Mouse (Mus musculus) induced T-regulatory cell, adult 2 months (primary cell): Measurements from ENCODE around the gene Zgrf1.

Experiments used
- DNase-seq: peaks from one replicate; pipeline ENCODE4 v3.0.0-alpha.2; 2012; ENCODE audit warnings: low read depth

Zgrf1 gene

DNA sequence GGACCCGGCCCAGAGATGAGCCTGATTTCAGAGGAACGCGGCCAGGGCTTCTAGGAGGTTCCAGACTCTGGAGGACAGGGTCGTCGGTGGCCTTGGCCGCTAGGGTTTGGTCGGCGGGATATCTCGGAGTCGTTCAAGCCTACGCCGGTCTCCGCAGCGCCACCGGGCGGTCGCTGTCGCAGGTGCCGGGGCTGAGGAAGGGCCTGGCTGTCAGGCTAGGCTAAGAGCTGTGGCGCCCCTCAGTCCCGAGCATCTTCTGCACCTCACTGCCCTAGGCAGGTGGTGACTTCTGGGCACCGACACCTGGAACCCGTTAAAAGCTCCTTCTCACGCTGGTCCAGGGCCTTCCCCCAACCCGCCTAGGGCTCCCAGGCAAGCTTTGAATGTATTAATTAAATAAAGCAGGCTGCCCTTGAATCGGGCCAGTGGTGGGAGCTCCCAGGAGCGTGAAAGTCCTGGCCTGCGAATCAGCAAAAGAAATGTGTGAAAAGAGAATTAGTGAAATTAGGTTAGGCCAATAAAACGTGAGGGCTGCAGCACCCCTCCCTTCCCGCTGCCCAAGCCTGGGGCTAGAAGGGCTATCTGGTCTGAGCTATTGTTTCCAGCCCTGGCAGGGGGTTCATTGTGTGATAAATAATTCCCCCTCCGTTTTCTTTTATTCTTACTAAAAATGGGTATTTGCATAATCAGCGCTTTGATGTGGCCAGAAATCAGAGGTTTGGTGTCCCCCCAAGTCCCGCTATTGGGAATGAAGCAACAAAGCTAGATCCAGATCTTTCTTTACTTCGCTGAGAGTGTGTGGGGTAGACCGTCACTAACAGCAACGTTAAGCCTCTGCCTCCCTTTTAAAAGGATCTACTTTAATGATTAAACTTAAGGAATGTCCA, 86.8 kb downstream of the Zgrf1 start:
- peak; percentile 60 for DNase-seq

DNA sequence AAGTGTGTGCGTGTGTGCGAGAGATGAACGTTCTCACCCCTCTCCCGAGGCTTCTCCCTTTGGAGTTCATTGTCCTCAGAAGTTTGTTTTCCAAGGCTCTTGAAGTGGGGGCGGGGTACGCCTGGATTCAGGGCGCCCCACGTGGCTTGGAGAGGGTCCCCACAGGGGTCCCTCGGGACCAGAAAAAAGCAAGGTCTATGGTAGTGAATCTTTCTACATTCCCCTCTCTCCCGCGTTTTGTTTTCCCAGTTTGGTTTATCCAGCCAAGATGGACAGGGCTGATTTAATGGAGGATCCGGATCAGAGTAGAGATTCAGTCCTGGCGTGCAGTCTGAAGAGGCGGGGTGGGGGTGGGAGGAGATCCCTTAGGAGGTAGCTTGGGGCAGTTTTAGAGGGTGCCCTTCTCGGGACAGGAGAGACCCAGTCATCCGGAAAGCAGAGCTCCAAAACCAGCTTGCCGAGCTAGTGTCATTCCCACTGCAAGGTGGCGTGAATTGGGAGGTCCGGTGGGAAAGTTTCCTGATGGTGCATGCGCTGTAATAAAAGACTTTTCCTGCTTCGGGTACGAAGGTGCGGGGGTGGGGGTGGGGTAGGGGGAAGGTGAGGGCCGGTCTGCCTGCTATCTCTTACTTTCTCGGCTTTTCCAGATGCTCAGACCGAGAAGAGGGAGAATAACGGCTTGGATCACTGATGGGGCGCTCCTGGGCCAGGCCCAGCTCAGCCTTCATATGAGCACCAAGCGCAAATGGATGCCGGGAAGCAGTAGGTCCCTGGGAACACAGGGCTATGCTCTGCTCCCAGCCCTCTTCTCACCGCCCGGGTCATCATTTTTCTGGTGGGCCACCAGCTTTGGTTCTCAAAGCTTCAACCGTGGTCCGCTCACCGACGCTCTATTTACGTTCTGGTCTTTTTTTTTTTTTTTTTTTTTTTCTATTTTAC, 87.7 kb downstream of the Zgrf1 start:
- no peak for DNase-seq

DNA sequence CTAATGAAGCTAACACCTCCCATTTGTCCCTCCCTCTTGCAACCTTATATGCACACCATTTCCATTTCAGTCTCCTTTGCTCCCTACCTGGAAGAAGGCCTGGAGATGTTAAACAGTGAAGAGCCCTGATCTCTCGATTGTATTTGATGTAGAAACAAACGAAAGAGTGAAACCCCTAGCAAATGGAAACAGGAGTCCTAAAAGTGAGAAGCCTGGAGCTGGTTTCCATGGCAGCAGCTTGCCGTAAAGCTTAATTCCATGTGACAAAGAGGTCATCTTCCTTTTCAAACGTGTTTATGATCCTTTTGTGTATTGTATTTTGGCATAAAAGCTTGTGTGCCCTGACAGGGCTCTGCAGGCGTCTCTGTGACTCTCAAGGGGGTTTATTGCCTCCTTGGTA, 88.9 kb downstream of the Zgrf1 start:
- no peak for DNase-seq

DNA sequence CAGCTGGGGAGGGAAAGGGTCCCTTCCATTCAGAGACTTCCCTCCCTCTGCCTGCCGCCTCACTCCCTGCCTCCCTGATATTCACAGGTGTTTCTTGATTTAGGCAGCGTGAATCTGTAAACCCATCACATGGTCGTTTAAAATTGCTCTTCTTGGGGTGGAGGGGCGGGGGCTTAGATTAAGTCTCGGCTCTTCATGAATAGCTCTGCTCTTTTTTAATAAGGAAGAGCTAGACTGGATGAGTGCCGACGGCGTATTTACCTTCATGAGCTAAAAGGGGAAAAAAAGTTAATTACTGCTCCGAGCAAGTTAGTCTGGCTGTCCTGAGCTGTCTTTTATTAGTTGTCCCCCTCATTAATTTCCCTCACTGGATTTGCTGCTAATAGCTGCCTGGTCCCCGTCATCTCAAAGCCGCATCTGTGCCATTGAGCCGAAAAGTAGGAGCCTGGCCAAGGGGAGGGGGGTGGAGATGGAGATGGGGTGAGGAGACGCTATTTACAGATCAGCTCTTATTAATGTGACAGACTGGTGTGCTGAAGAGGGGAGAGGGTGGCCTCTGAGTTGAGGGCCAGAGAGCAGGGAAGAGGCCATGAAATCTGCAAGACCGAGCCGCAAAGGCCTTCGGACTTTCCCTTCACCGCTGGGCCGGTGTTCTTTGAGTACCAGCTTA, 93.0 kb downstream of the Zgrf1 start:
- DNase-seq: no peak

DNA sequence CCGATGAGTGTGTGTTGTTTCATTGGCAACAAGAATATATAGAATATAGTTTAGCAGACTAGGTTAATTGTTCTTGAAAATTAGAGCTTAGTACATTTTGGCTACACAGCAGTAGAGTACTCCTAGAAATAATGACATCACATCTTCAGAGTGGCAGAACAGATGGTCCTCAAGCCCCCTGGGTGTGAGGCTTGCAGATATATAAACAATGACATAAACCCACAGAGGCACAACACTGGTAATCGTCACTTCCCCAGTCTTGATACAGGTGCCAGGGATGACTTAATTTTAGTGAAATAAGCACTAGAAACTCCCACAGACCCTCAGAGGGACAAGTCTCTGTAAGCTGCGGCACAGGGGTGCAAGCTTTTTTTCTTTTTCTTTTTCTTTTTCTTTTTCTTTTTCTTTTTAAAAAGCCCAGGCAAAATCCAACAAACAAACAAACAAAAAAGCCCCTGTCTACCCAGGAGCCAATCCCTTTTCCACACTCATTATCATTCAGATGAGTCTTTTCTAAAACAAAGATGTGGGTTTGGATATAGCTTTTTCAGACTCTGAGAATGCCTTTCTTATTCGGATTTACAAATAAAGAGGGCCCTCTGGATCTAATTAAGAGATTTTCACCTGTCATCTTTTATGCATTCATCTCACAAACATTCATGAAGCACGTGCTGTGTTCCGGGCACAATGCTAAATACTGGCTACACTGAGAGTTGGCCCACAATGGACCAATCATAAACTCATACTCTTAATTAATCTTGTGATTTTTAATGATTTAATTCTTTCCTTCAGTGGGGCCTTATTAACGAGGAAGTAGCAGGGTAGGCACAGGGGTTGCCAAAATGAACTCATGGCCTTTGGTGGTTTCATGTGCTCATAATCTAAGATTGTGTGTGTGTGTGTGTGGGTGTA, 98.7 kb downstream of the Zgrf1 start:
- DNase-seq: no peak

DNA sequence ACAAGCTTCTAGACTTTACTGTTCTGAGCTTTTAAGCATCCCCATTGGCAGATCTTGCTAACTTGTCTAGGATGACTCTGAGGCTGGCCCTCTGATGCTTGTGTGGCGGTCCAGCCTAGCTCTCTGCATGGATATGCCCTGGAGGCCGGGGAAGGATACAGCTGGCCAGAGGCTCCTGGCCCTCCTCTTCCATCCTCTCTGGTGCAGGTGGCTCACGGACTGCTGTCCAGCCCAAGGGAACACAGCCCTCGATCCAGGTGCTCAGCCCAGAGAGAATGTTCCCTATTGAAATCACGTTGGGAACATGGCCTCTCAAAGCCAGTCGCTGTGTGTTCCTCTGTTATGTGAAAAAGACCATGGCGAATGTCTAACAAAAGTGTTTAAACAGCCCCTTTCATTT, 107.4 kb downstream of the Zgrf1 start:
- DNase-seq: no peak

DNA sequence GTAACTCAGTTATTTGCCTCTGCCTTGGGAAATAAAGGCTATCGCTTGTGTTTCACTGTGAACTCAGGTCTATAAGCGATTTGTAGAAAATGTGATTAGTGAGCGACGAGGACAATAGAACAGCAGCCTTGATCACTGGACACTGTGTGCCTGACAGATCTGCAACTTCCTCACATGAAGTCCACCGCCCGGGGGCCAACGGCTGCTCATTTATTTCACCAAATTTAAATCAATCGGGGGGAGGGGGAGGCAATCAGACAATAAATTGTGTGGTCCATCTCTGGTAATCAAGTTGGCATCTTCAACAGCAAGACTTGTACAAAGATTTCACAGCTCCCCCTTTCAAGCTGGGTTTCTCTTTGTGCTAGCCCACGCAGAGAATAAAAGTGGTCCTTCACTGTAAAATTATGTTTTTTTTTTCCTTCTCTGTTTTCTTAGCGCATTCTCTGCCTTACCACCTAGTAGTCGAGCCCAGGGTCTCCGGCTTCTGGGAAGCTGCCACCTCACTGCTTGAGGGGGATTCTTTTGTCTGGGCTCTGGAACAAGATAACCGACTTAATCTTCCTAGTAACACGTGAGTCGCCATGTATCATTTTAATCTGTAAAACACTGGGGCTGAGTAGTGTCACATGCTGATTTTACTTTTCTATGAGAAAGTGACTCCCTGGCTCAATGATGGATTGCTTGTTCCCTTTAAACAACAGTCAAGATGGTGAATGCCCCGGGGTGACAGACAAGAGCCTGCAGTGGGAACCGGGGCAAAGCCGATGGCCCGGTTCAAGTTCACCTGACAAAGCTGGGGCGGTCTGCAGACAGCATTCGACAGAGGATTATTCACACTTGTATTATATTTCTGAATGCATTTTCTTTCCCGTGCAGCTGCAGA, 108.6 kb downstream of the Zgrf1 start:
- DNase-seq: no peak
